Mouse (Mus musculus) G1E (cell line): Measurements from ENCODE around the gene Cpeb1. TPM values are rescaled to one million over a fixed set of nuclear protein-coding genes. Genes with fewer than 3 reads are reported as not detected.

Experiments
- ATAC-seq: 2 replicates; pipeline ENCODE4 v1.8.0; 2016; ENCODE audit warnings: mild to moderate bottlenecking; ENCODE audit not compliant: insufficient number of reproducible peaks, poor library complexity, low FRiP score, severe bottlenecking; ENCODE audit errors: extremely low read depth
- DNase-seq: peaks from one replicate; pipeline ENCODE4 v3.0.0; 2012; ENCODE audit warnings: low spot score
- H3K27me3 ChIP-seq: 2 replicates; pipeline ENCODE4 v1.6.1; 2012; ENCODE audit warnings: mild to moderate bottlenecking, low read length, inconsistent platforms; ENCODE audit not compliant: insufficient read depth
- H3K36me3 ChIP-seq: replicated peaks from 2 replicates; pipeline ENCODE3; 2012; ENCODE audit warnings: mild to moderate bottlenecking, inconsistent platforms
- H3K4me1 ChIP-seq: 2 replicates; pipeline ENCODE4 v1.6.1; 2012; ENCODE audit warnings: low read depth, low read length, inconsistent platforms, mixed read lengths; ENCODE audit not compliant: insufficient read depth
- H3K4me3 ChIP-seq: 2 replicates; pipeline ENCODE4 v1.5.1; 2012; ENCODE audit warnings: low read depth, mild to moderate bottlenecking, inconsistent platforms, low read length, moderate library complexity, mixed read lengths
- H3K9me3 ChIP-seq: replicated peaks from 2 replicates; pipeline ENCODE4 v1.6.1; 2012; ENCODE audit warnings: inconsistent platforms
- CTCF ChIP-seq: IDR thresholded peaks from 2 replicates; pipeline ENCODE4 v1.5.1; 2012; ENCODE audit warnings: low read depth, low read length, inconsistent platforms, mixed read lengths
- GATA1 ChIP-seq: IDR thresholded peaks from 2 replicates; pipeline ENCODE4 v1.6.1; 2012; ENCODE audit warnings: borderline replicate concordance, low read length, inconsistent platforms, mixed read lengths
- GATA2 ChIP-seq: IDR thresholded peaks from 2 replicates; pipeline ENCODE4 v1.6.1; 2012; ENCODE audit warnings: low read depth, low read length, inconsistent platforms, borderline replicate concordance
- POLR2AphosphoS5 ChIP-seq: IDR thresholded peaks from 2 replicates; pipeline ENCODE4 v1.6.1; 2012; ENCODE audit warnings: low read depth, low read length, inconsistent platforms; ENCODE audit not compliant: insufficient replicate concordance
- TAL1 ChIP-seq: conservative IDR thresholded peaks from 2 replicates; pipeline ENCODE4 v1.6.1; 2012; ENCODE audit warnings: low read depth, low read length, inconsistent platforms, mixed read lengths
- polyA plus RNA-seq: library from polyadenylated mRNA; stranded (reverse); fragments of >175 nt; gene quantifications from 2 replicates; pipeline ENCODE4 v1.2.3, GENCODE M21; 2012
- total RNA-seq, 2 experiments: library from RNA; stranded (forward) in 1 of 2; stranded (reverse) in 1 of 2; fragments of 200-1000 nt in 1 of 2; fragments of >200 nt in 1 of 2; fragmentation: Nextera tagmentation in 1 of 2; gene quantifications; 2 replicates each; pipeline ENCODE4 v1.2.3; 2014 to 2017

The Cpeb1 gene
- total and polyA plus RNA-seq, 3 experiments, result 0.22 TPM; not detected in 2

DNA sequence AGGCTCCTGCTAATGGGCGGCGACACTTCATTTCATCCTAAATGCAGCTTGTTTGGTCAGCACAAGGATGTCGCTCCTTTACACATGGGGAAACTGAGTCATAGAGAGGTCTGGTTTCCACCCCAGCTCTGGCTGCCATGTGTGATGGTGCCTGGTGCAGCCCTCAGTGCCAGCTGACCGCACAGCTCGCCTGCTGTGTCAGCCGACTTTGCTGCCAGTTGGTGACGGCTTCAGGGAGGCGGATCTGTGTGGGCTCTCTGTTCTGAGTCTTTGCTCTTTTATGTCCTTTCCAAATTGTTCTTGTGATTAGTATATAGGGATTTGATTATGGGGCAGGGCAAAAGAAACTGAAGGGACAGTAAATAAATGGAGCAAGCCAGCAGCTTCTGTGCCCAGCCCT lies 147.5 kb downstream of the Cpeb1 start:
- no peak overlapping the region for H3K4me3 ChIP-seq
- ATAC-seq (no peak), DNase-seq (no peak)
- H3K36me3 ChIP-seq, result no peaks in the 10 kb centered on the region
- TF ChIP-seq GATA1 (no peak), GATA2 (no peak), POLR2AphosphoS5 (no peak), CTCF (no peak), TAL1 (no peak)
- peaks cover 41% of the 10 kb centered on the region for H3K27me3 ChIP-seq
- H3K4me1 ChIP-seq, result no peaks in the 10 kb centered on the region
- H3K9me3 ChIP-seq, result no peaks in the 10 kb centered on the region

GRCm38 (mm10) chr7:81304675-81305074 lies 150.6 kb downstream of the Cpeb1 start:
- H3K9me3 ChIP-seq, result no peaks in the 10 kb centered on the region
- H3K4me3 ChIP-seq, result no peak overlapping the region
- ATAC-seq (no peak), DNase-seq (no peak)
- peaks cover 40% of the 10 kb centered on the region for H3K27me3 ChIP-seq
- no peaks in the 10 kb centered on the region for H3K4me1 ChIP-seq
- TF ChIP-seq POLR2AphosphoS5 (no peak), TAL1 (no peak), CTCF (no peak)
- no peaks in the 10 kb centered on the region for H3K36me3 ChIP-seq

- no peak for ATAC-seq
- TF ChIP-seq POLR2AphosphoS5, result no peak
- no peak for TF ChIP-seq GATA1
- no peak for TF ChIP-seq GATA2
- TF ChIP-seq CTCF, result no peak
- TF ChIP-seq TAL1, result no peak
- H3K36me3 ChIP-seq, result no peaks in the 10 kb centered on the region
Observed at GRCm38 (mm10) chr7:81304100-81304499, 151.2 kb downstream of the Cpeb1 start.

DNA sequence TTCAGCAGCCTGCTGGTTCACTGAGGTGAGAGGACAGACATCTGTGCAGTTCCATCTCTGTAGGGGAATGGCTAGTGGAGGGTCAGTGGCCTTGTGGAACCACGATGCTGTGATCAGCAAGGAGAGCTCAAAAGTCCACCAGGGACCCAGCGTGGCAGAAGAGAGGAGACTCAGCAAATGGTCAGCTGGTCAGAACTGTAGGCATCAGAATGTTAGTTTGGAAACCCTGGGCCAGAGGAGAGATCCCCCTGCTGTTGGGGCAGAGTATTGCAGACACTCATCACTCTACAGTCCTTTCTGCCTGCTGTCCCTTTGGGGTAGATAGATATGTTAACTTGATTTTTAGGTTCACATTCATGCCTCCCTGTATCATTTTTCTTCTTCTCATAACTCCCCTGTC lies 151.6 kb downstream of the Cpeb1 start:
- ATAC-seq, result no peak

More at GRCm38 (mm10) chr7:81304100-81304499, 151.2 kb downstream of the Cpeb1 start:
- Histone ChIP-seq H3K27me3 (peaks cover 40% of the 10 kb centered on the region), H3K4me1 (no peaks in the 10 kb centered on the region), H3K4me3 (no peak overlapping the region), H3K9me3 (no peaks in the 10 kb centered on the region)
- no peak for DNase-seq

DNA sequence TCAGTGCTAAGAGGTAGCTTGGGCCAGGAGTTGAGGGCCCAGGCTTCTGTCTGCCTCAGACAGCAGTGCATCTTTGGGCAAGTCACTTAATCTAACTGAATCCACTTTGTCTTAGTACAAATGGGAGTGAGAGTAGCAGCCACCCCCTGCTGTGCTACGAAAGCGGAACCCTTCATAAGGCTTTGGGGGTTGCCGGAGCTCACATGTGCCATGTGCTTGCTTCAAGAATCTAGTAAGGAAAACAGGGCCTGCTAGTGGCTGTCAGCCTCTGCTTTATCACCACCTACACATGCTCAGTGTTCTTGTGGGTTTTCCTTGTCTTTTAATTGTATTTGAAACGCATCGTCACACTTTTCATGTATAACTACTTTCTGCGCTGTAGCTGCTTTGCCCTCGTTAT lies 153.9 kb downstream of the Cpeb1 start:
- ATAC-seq (no peak), DNase-seq (no peak)
- H3K4me1 ChIP-seq, result no peaks in the 10 kb centered on the region
- H3K36me3 ChIP-seq, result no peaks in the 10 kb centered on the region
- no peaks in the 10 kb centered on the region for H3K9me3 ChIP-seq
- H3K27me3 ChIP-seq, result peaks cover 35% of the 10 kb centered on the region
- H3K4me3 ChIP-seq, result no peak overlapping the region
- no peak for TF ChIP-seq GATA1
- TF ChIP-seq POLR2AphosphoS5, result no peak
- TF ChIP-seq GATA2, result no peak
- TF ChIP-seq TAL1, result no peak
- TF ChIP-seq CTCF, result no peak

More for the DNA sequence above, 151.6 kb downstream of the Cpeb1 start:
- Histone ChIP-seq H3K36me3 (no peaks in the 10 kb centered on the region), H3K27me3 (peaks cover 37% of the 10 kb centered on the region), H3K4me3 (no peak overlapping the region), H3K9me3 (no peaks in the 10 kb centered on the region), H3K4me1 (no peaks in the 10 kb centered on the region)
- TF ChIP-seq GATA2, result no peak
- TF ChIP-seq GATA1, result no peak
- TF ChIP-seq CTCF, result peak; percentile 45; the same call in 1 of the 2 replicates
- DNase-seq, result no peak

DNA sequence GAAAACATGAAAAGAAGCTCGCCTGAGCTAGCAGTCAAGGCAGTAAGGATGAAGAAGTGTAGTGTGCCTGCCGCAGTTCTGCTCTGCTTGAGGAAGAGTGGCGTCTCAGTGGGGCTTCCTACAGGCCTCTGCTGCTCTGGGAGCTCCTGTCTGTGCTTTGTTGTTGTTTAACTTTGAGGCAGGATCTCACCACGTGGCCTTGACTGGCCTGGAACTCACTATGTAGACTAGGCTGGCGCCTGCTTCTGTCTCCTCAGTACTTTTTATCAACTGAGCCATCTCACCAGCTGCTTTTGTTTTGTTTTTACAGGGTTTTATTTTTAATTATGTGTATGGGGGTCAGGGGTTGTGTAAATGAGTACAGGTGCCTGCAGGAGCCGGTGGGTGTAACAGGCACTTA lies 157.1 kb downstream of the Cpeb1 start:
- Histone ChIP-seq H3K9me3 (no peaks in the 10 kb centered on the region), H3K4me3 (no peak overlapping the region), H3K36me3 (no peaks in the 10 kb centered on the region), H3K27me3 (peaks cover 31% of the 10 kb centered on the region), H3K4me1 (no peaks in the 10 kb centered on the region)
- DNase-seq (no peak), ATAC-seq (no peak)
- TF ChIP-seq POLR2AphosphoS5, result no peak
- no peak for TF ChIP-seq TAL1
- no peak for TF ChIP-seq GATA2
- TF ChIP-seq GATA1, result no peak
- TF ChIP-seq CTCF, result no peak

Other genes starting within 250 kb of the Cpeb1 start
- gene Pde8a, start 241.9 kb downstream of the Cpeb1 start, total RNA-seq (2014; fragmentation: Nextera tagmentation), result not detected in 2 replicates
- 0.05 TPM in 1 of 2 replicates, not detected in the other for gene Pde8a, start 241.9 kb downstream of the Cpeb1 start, total RNA-seq (2017)
- not detected in 2 replicates for gene Pde8a, start 241.9 kb downstream of the Cpeb1 start, polyA plus RNA-seq
- 1,073 and 1,187 TPM in 2 replicates for gene Rps17, start 110.2 kb downstream of the Cpeb1 start, total RNA-seq (2014; fragmentation: Nextera tagmentation)
- 3,077 and 3,504 TPM in 2 replicates for gene Rps17, start 110.2 kb downstream of the Cpeb1 start, total RNA-seq (2017)
- 210 and 249 TPM in 2 replicates for gene Rps17, start 110.2 kb downstream of the Cpeb1 start, polyA plus RNA-seq
- gene Ap3b2, start 38.5 kb upstream of the Cpeb1 start, total RNA-seq (2014; fragmentation: Nextera tagmentation), result not detected in 2 replicates
- gene Ap3b2, start 38.5 kb upstream of the Cpeb1 start, total RNA-seq (2017), result 0.12 and 0.16 TPM in 2 replicates
- not detected in 2 replicates for gene Ap3b2, start 38.5 kb upstream of the Cpeb1 start, polyA plus RNA-seq
- gene BC048679, start 42.8 kb upstream of the Cpeb1 start, total RNA-seq (2014; fragmentation: Nextera tagmentation), result not detected in 2 replicates
- not detected in 2 replicates for gene BC048679, start 42.8 kb upstream of the Cpeb1 start, total RNA-seq (2017)
- gene BC048679, start 42.8 kb upstream of the Cpeb1 start, polyA plus RNA-seq, result not detected in 2 replicates
- not detected in 2 replicates for gene Fsd2, start 111.5 kb upstream of the Cpeb1 start, total RNA-seq (2014; fragmentation: Nextera tagmentation)
- gene Fsd2, start 111.5 kb upstream of the Cpeb1 start, total RNA-seq (2017), result 0.05 and 0.06 TPM in 2 replicates
- not detected in 2 replicates for gene Fsd2, start 111.5 kb upstream of the Cpeb1 start, polyA plus RNA-seq
- gene Whamm, start 115.8 kb upstream of the Cpeb1 start, total RNA-seq (2014; fragmentation: Nextera tagmentation), result 35.3 and 40.6 TPM in 2 replicates
- 19.2 and 25.3 TPM in 2 replicates for gene Whamm, start 115.8 kb upstream of the Cpeb1 start, total RNA-seq (2017)
- gene Whamm, start 115.8 kb upstream of the Cpeb1 start, polyA plus RNA-seq, result 22.5 and 23.6 TPM in 2 replicates